Mouse (Mus musculus) adrenal gland, postnatal 14 days (tissue): ENCODE results near the gene Klk1b8. TPM values are rescaled to one million over a fixed set of nuclear protein-coding genes. Genes with fewer than 3 reads are reported as not detected.
"Not testable (repeated sequence)": the region's sequence is repeated elsewhere in the genome, so short reads cannot be mapped to it uniquely, and the experiment has no call there.

ENCODE experiments used
- DNase-seq: peaks from one replicate; pipeline ENCODE4 v3.0.0; 2021; ENCODE audit warnings: mixed read lengths
- long read RNA-seq, 2 experiments: library from polyadenylated mRNA; stranded (forward); transcript quantifications; one replicate each; pipeline ENCODE4 v2.0.0; 2021
- total RNA-seq: library from RNA; stranded (reverse); gene quantifications from 2 replicates; pipeline ENCODE4 v1.2.3, GENCODE M21; 2021

The Klk1b8 gene
- not detected in 2 replicates for total RNA-seq
- long read RNA-seq, experiment 1 = 0 reads
- long read RNA-seq, experiment 2 = 0 reads

DNA sequence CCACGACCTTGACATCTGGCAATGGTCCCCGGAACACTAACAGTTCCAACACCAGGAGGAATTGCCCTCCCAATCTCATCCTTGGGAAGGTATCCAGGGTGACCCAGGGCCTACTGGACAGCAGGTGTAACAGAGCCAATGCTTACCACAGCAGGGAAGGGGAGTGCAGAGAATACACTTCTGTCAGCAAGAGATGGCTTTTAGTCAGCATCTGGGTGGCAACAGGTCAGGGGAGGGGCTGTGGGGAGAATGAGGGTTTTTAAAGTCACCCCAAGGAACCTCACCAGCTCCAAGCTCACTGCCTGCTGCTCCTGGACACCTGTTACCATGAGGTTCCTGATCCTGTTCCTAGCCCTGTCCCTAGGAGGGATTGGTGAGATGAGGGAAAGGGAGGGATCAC, at the start of gene Klk1b8:
Gene Klk1b8 (plus strand): TSS at position 301 of the 400 bp plus-strand sequence.
- no peak for DNase-seq

DNA sequence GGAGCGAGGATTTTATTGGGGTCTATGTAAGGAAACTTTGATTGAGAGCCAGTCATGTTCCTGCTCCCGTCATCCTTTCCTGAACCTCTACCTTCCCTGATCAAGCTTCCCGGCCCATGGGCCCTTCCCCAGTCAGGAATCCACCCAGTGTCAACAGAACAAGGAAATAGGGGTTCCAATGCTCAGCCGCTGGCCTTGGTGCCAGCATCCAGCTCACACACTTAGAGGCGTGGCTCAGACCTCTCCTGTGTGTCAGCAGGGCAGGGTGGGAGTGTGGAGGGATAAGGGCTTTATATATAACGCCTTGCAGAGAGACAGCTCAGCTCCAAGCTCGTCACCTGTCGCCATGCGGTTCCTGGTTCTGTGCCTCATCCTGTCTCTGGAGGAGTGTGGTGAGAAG, 35.6 kb upstream of the Klk1b8 start:
- DNase-seq = no peak

DNA sequence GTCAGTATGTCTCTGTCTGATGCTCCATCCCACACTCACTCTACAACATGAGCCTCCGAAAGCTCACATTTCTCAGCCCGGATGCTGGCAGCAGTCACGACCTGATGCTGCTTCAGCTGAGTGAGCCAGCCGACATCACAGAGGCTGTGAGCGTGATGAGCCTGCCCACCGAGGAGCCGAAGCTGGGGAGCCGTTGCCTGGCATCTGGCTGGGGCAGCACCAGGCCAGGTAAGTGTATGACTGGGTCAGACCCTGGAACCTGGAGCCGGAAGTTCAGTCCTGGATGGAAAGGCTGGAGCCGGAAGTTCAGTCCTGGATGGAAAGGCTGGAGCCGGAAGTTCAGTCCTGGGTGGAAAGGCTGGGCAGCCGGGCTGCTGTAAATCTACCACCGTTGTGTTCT, 32.0 kb upstream of the Klk1b8 start:
- no peak for DNase-seq

DNA sequence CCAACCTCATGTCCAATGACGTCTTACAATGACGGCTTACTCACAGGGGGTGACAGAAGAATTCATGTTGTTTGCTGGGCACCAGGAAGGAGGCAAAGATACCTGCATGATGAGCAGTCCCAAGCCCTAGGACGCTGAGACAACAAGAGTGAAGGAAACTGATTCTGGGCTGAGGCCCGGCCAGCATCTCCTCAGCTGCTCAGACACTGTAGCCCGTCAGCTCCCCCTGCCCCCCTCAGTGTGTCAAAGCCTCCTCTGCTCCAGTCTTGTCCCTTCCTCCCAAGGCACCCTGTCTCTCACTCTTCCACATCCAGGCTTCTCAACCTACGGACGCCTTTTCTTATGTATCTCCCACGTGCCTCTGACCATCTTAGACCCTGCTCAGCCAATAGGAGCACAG, 31.6 kb upstream of the Klk1b8 start:
- no peak for DNase-seq

DNA sequence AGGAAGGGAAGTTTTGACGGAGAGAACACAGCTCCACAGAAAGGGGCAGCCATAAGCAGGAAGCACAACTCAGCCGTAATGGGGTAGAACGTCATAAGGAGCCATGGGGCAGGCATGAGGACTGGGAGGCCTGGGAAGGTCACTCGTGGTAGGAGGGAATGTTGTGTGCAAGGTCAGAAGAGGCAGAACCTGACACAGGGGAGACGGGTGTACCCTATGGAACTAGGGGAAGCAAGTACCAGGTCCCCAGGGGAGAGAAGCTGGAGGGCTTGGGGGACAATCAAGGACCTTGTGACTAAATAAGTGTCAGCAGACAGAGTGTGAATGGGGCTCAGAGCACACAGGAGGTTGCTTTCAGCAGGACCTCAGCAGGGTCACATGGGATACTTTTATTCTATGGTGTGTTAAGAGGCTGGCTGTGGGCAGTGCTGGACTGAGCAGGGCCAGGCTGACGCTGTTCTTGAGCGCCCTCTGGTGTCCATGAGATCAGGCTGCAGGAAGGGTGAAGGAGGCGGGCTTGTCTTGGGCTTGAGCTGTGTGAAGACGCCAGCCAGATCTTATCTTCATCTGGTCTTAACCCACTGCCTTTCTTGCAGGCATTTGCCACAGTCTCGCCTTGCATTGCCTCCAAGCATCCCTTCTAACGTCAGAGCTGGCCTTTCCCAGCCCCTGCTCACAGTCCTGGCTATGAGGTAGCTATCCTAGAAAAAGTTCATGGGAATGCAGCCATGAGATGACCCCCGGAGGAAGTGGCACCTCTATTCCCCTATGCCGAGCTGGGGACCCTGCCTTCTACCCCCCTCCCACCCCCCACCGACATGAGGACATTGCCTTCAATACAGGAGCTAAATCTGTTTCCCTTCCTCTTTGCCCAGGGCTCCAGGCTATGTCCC, 30.7 kb upstream of the Klk1b8 start:
- peak; percentile 81 for DNase-seq

DNA sequence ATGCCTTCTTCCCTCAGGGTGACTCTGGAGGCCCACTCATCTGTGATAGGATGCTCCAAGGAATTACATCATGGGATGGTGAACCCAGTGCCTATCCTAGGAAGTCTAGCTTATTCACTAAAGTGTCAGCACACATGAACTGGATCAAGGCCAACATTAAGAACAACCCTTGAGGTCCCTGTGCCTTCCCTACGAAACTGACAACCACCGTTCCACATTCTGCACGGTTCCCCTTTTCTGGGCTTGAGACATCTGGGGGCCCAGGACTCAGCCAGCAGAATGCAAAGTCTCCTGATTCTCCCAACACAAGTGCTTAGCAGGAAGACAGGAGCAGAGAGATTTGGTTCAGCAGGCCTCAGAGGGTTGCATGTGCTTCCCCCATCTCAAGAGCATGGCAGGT, 29.9 kb upstream of the Klk1b8 start:
- DNase-seq = no peak

DNA sequence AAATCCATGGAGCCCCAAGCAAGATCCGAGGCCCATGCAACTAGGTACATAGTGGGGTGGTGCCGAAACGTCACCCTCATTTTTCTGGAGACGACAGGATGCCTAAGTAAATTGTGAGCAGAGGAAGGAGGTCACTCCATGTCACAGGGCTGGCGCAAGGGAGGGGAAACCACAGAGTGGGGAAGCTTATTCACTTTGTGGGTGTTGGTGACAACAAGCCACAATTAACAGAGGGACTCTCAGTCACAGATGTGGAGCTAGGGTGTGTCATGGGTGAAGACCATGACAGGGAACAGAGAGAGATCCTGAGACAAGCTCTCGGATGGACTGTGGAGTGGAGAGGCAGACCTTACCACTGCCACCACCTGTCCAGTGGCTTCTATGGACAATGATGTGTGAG, 29.4 kb upstream of the Klk1b8 start:
- DNase-seq = no peak

DNA sequence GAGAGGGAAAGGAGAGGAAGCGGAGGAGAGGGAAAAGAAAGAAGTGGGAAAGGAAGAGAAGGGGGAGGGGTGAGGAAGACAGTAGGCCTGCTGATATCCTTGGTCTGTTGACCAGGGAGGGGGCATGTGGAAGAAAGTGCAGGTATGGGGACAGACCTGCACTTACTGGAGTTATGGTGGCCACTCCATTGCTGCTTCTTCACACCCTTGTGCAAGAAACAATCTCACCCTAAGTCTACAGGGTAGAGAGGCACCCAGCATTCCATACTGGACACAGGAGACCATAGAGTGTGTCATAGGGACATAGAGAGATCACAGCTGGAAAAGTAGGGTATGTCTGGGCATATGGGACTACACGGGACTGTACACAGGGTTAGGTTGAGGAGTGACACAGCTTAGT, 28.5 kb upstream of the Klk1b8 start:
- no peak for DNase-seq

DNA sequence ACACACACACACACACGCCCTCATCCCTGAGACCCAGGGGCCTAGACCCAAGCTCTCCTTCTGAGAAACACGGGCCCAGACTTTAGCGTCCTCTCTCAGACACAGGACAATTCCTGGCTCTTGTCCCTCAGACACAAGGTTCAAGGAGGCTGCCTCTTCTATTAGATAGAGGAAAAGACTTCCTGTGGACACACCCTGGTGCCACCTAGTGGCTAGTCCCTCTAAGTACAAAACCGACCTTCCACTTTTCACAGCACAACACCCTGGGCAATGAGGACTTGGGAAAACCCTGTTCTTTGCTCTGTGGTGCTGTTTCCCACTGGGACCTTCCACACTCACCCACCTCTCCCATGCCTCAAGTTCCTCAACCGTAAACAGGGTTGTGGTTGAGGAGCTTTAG, 24.5 kb upstream of the Klk1b8 start:
- DNase-seq = peak; percentile 21

DNA sequence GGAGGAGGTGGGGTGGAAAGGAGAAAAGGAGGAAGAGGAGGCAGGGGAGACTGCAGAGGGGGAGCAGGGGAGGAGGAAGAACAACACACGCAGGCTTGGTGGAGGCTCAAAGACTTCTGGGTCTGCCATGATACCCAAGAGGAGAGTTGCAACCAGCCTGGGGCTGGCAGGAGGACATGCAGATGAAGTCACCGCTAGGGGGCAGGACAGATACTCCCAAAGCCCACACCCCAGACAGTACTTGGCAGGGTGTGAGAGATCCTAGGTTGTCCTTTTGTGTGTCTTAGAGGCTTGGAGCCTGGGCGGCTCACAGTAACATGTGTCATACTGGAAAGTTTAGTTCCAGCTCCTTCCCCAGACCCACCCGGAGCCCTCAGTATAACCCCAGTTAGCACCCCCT, 21.9 kb upstream of the Klk1b8 start:
- DNase-seq = peak; percentile 41

DNA sequence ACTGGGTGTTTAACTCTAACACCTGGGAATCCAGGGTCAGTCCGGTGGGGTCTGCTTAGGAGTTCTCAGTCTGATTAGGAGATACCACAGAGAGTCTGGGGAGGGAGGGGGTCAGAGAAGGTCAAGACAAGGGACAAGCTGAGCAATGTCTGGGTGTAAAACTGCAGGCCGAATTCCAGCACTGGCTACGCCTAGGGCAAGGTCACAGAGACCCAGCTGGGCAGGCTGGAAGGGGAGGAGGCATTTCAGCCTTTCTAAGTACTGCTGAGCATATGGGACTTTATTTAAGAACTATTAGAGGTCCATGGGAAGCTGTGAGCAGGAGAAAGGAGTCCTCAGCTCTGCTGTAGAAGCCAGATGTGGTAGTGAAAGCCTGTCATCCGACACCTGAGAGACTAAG, 18.1 kb upstream of the Klk1b8 start:
- no peak for DNase-seq

DNA sequence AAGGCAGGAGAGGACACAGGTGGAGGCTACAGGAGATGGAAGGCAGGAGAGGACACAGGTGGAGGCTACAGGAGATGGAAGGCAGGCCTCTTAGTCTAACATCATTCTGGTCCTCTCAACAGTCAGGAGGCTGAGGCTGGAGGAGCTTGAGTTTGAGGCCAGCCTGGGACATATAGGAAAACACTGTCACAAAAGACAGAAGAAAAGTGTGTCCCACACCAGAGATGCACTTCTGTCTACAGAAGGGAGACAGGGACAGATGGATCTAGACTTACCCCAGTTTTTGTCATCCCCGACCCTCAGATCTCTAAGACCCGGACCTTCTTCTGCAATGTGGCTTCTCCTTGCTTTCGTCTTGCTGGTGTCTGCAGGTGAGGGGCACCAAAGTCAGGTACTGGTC, 17.0 kb upstream of the Klk1b8 start, which contains the start of gene Klk15:
Gene Klk15 (plus strand): TSS at position 301 of the 400 bp plus-strand sequence.
- no peak for DNase-seq

DNA sequence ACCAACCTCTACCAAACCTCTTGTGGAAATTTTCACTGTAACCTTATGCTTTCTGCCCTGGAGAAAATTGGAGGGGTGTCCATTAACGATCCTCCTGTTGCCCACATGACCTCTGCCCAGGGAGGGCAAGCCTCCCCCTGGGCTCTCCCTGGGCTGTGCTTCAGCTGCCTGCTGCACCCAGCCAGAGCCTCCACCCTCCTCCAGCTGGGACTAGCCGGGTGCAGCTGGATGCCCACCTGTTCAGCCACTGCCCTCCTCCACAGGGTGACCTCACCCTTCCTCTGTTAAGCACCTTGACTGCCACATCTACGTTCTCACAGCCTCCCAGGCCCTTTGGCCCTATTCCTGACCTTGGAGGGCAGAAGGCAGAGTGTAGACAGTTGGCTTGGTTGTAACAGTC, 15.7 kb upstream of the Klk1b8 start:
- DNase-seq = no peak

DNA sequence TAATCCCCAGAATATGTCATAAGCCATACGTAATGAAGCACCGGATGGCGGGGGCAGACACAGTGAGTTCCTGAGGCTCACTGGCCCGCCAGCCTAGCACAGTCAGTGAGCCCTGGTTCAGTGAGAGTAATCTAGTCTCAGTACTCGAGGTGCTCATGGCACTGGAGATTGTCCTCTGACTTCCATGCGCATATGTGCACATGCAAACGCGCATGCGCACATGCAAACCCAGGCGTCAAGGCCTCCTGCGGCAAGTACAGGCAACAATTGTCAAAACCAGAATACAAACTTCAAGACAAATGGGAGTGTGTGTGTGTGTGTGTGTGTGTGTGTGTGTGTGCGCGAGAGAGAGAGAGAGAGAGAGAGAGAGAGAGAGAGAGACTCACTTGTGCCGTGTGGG, 13.9 kb upstream of the Klk1b8 start:
- DNase-seq = no peak

DNA sequence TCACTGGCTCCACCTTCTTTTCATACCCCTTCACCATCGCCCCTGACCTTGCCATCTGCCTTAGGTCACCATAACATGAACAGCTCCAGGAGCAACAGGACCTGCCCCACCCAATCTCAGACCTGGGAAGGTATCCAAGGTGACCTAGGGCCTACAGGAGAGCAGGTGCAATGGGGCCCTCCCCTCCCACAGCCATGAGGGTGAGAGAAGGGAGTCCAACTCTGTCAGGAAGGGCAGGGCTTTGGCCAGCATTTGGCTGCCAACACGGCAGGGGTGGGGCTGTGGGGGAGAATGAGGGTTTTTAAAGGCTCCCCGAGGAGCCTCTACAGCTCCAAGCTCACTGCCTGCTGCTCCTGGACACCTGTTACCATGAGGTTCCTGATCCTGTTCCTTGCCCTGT, 8.2 kb upstream of the Klk1b8 start:
- DNase-seq = not testable (repeated sequence)

DNA sequence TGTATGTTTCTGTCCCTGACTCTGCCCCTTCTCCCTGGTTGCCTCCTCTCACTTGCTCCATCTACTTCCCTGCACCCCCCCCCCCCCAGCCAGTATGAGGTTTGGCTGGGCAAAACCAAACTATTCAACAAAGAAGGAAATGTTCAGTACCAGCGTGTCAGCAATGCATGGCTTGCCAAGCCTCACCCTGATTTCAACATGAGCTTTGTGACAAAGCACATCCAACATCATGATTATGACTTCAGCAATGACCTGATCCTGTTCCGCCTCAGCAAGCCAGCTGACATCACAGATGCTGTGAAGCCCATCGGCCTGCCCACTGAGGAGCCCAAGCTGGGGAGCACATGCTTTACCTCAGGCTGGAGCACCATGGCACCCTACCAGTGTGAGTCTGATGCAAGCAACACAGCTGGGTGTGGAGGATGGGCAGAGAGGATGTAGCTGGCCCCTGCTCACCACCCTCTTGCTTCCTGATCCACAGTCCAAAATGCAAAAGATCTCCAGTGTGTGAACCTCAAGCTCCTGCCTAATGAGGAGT, 5.7 kb upstream of the Klk1b8 start:
- no peak for DNase-seq

DNA sequence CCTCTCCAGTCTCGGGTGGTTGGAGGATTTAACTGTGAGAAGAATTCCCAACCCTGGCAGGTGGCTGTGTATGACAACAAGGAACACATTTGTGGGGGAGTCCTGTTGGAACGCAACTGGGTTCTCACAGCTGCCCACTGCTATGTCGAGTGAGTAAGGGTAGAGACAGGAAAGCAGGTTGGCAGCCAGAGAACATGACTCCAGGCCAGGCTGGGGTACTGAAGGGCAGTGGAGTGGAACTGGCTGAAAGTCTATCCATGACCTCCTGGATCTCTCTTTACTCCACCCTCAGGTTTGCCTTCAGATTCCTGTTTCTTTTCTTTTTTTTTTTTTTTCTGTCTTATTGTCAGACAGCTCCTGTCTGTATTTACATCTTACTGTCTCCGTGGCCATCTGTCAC, 2.2 kb downstream of the Klk1b8 start:
- DNase-seq = no peak

DNA sequence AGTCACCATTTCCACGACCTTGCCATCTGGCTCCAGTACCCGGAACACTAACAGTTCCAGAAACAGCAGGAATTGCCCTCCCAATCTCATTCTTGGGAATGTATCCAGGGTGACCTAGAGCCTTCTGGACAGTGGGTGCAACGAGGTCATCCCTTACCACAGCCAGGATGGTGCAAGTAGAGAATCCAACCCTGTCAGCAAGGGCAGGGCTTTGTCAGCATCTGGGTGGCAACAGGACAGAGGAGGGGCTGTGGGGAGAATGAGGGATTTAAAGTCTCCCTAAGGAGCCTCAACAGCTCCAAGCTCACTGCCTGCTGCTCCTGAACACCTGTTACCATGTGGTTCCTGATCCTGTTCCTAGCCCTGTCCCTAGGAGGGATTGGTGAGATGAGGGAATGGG, 16.0 kb downstream of the Klk1b8 start, which contains the start of gene Klk1b1:
Gene Klk1b1 (plus strand): TSS at position 301 of the 400 bp plus-strand sequence.
- DNase-seq = no peak

DNA sequence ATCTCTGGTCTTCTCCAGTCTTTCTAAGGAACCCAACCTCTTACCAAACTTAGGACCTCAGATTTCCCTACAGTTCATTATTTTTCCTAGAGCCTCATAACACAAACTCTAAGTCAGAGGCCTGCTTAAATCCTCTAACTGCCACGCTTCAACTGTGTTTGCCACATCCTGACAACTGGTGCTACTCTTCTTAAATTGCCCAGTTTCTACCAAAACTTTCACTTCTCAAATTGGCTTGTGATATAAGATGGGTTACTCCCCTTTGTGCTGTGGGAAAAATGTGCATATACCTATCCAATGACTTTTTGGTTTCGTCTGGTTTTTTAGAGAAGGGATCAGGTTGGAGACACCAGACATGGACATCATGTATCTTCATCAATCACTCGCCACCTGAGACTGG, 16.6 kb downstream of the Klk1b8 start:
- DNase-seq = no peak

DNA sequence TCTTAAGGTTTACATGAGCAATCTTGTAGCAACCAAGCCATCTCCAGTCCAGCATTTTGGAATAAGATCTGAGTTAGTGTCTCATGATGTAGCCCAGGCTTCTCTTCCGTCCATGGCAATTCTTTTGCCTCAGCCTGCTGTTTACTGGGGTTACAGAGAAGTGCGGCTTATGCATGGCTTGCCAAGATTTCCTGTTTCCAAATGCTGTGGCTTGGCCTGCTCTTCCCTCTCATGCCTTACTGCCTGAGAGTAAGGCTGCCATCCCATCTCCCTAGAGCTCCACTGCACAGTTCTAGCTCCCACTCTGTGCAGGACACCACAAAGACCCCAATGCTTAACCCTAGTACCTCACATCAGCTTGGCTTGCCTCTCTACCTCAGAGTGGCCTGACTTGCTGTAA, 17.1 kb downstream of the Klk1b8 start:
- DNase-seq = no peak

DNA sequence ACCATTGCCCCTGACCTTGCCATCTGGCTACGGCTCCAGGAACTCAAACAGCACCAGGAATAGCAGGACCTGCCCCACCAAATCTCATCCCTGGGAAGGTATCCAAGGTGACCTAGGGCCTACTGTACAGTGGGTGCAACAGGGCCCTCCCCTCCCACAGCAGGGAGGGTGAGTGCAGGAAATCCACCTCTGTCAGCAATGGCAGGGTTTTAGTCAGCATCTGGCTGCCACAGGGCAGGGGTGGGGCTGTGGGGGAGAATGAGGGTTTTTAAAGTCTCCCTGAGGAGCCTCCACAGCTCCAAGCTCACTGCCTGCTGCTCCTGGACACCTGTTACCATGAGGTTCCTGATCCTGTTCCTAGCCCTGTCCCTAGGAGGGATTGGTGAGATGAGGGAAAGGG, 25.3 kb downstream of the Klk1b8 start, which contains the start of gene Klk1b9:
Gene Klk1b9 (plus strand): TSS at position 301 of the 400 bp plus-strand sequence.
- not testable (repeated sequence) for DNase-seq

DNA sequence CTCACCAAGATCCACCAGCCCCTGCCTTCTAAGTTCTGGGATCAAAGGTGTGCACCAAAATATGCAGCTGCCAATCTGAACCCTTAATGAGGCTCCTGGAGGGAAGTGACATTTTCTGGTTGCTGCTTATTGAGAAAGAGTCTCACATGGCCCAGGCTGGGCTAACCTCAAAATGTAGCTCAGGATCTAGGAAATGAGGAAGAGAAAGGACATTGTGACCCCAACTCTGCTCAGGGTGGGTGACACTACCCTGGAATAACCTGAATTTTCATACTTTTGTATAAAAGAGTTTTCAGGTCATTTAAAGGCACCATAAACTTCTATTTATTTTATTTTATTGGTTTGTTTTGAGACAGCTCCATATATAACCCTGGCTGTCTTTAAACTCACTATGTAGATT, 35.2 kb downstream of the Klk1b8 start:
- no peak for DNase-seq

DNA sequence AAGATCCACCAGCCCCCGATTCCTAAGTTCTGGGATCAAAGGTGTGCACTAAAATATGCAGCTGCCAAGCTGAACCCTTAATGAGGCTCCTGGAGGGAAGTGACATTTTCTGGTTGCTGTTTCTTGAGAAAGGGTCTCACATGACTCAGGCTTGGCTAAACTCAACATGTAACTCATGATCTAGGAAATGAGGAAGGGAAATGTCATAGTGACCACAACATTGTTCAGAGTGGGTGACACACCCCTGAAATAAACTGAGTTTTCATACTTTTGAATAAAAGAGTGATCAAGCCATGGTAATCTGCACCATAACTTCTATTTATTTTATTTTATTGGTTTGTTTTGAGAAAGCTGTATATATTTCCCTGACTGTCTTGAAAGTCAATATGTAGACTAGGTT, 44.4 kb downstream of the Klk1b8 start:
- not testable (repeated sequence) for DNase-seq

DNA sequence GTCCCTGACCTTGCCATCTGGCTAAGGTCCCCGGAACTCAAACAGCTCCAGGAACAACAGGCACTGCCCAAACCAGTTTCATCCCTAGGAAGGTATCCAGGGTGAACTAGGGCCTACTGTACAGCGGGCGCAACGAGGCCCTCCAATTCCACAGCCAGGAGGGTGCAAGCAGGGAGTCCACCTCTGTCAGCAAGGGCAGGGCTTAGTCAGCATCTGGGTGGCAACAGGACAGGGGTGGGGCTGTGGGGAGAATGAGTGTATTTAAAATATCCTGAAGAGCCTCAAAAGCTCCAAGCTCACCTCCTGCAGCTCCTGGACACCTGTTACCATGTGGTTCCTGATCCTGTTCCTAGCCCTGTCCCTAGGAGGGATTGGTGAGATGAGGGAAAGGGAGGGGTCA, 45.1 kb downstream of the Klk1b8 start, which contains the start of gene Klk1b11:
Gene Klk1b11 (plus strand): TSS at position 301 of the 400 bp plus-strand sequence.
- not testable (repeated sequence) for DNase-seq
